Mouse (Mus musculus): ENCODE results near the gene Ap1s1. TPM values are rescaled to one million over a fixed set of nuclear protein-coding genes. Genes with fewer than 3 reads are reported as not detected.

The Ap1s1 gene
- polyA plus RNA-seq (2017; shearing (Covaris generic)) = 31.1 TPM

GRCm38 (mm10) chr5:137045402-137046323, at the start of gene Ap1s1:
Gene Ap1s1, minus strand, starts transcription at chr5:137046135.

DNA sequence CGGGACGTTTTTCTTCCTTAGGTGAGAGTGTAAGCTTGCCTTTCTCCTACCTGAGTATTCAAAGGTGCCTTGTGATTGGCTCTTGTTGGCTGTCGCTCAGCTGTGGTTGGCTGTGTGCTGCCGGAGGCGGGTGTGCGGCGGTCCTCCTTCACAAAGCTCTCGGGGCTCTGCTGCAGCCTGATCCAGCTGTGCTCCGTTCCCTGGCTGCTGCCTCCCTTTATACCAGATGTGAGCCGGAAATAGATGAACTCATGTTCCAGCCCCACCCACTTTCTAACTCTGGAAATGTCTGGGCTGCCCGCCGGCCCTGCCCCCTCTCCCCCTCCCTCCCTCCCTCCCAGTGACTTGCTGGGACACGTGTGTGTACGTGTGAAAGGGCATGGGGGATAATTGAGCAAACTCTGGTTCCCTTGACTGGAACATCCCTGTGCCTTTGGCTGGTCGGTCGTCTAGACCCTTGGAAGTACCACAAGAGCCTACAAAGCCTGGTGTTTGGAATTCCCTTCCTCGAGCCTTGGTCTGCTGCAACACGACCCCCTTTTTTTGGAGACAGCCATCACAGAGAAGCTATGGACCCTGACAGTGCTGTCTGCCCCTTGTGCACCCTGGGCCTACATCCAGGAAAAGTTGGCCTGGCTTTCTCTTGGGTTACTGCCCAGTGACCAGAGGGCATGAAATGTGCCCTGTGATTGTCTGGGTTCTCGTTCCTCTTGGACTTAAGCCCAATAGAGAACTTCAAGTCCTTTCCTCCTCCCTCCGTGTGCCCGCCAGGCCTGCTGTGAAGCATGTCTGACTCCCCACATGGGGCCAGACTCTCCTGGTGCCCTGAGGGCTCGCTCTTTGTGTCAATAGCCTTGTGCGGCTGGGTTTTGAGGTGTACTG, 26.4 kb upstream of the Ap1s1 start, which contains the start of gene Serpine1:
Serpine1 (minus strand) TSS at position 190 of the 882 bp plus-strand sequence.

DNA sequence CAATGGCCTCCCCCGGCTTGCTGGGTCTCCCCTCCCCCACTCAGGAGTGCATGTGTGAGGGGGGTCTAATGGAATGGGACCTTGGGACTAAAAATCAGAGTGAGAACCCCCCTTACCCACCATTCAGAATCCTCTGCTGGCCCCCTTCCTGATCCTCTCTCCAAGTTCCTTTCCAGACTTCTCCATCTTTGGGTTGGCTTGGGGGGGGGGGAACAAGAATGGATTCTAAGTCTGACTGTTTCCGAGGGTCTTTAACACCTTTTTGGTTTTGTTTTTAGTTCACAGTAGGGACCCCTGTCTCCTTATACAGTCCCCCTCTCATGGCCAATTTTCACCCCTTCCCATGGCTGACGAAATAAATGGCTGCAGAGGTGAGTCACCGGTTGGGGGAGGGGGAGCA, 19.8 kb downstream of the Ap1s1 start, which contains the start of gene Vgf:
Vgf (plus strand) TSS at position 301 of the 400 bp plus-strand sequence.

GRCm38 (mm10) chr5:136987934-136988271, 58.0 kb downstream of the Ap1s1 start, which contains the start of gene Znhit1:
Gene Znhit1, minus strand, starts transcription at chr5:136988021.

DNA sequence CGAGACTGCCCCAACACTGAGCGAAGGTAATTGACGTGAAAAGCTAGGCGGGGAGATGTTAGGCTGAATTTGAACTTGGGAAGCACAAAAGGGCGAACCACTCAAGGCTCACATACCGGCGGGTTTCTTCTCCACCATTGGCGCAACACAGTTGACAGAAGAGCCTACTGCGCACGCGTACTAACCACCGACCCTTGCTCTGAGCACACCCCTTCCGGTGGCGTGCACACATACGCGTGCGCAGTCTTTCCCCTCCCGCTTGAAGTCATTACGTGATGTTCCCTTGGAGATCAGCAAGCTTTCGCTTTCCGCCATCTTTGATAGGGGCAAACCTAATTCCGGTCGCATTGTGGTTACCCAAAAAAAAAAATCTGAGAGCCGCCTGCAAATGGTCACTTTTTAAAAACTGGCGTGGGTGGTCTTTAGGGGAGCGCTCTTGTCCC, 59.2 kb downstream of the Ap1s1 start, which contains the start of gene Plod3:
Plod3 (plus strand) TSS at position 325 of the 443 bp plus-strand sequence.

Other genes starting within 250 kb of the Ap1s1 start
- gene Col26a1, start 162.9 kb downstream of the Ap1s1 start, polyA plus RNA-seq (2017; shearing (Covaris generic)) = not detected
- gene Ift22, start 138.0 kb downstream of the Ap1s1 start, polyA plus RNA-seq (2017; shearing (Covaris generic)) = 2.0 TPM
- gene Fis1, start 92.9 kb downstream of the Ap1s1 start, polyA plus RNA-seq (2017; shearing (Covaris generic)) = 165 TPM
- gene Cldn15, start 79.5 kb downstream of the Ap1s1 start, polyA plus RNA-seq (2017; shearing (Covaris generic)) = not detected
- 7.0 TPM for gene Plod3, start 59.1 kb downstream of the Ap1s1 start, polyA plus RNA-seq (2017; shearing (Covaris generic))
- gene Znhit1, start 58.1 kb downstream of the Ap1s1 start, polyA plus RNA-seq (2017; shearing (Covaris generic)) = 25.7 TPM
- not detected for gene Vgf, start 19.7 kb downstream of the Ap1s1 start, polyA plus RNA-seq (2017; shearing (Covaris generic))
- gene Serpine1, start 26.1 kb upstream of the Ap1s1 start, polyA plus RNA-seq (2017; shearing (Covaris generic)) = not detected
- 8.8 TPM for gene Trim56, start 70.1 kb upstream of the Ap1s1 start, polyA plus RNA-seq (2017; shearing (Covaris generic))
- not detected for gene Muc3, start 103.2 kb upstream of the Ap1s1 start, polyA plus RNA-seq (2017; shearing (Covaris generic))
- 0.49 TPM for gene Muc3a, start 166.3 kb upstream of the Ap1s1 start, polyA plus RNA-seq (2017; shearing (Covaris generic))
- 0.70 TPM for gene Ache, start 241.4 kb upstream of the Ap1s1 start, polyA plus RNA-seq (2017; shearing (Covaris generic))
- gene Ufsp1, start 248.5 kb upstream of the Ap1s1 start, polyA plus RNA-seq (2017; shearing (Covaris generic)) = 0.91 TPM